Mouse (Mus musculus) cerebellum, adult 2 months (tissue): ENCODE measurements around the gene Smim24.

ENCODE experiments used
- CTCF ChIP-seq: fragments of 200-500 bp; IDR thresholded peaks from 2 replicates; pipeline ENCODE4 v1.5.1; 2011; ENCODE audit warnings: low read depth, mild to moderate bottlenecking, control low read depth, low read length, moderate library complexity, borderline replicate concordance; ENCODE audit not compliant: insufficient read depth
- POLR2A ChIP-seq: fragments of 200-500 bp; IDR thresholded peaks from 2 replicates; pipeline ENCODE4 v1.6.1; 2011; ENCODE audit warnings: low read length, control low read depth, borderline replicate concordance; ENCODE audit not compliant: insufficient read depth

DNA sequence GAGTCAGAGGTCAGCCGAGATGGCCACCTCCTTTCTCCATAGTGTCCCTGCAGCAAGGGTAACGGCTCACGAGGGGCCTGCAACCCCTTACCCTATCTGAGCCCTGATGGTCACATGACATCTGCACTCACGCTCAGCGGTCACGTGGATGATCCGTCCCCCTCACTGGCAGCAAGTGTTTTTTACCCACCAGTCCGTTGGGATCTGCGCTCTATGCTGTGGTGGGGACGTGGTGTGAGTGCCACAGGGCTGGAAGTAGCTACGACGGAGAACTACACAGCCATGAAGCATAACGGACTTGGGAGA is 15.5 kb downstream of the Smim24 start:
- TF ChIP-seq CTCF, result no peak
- TF ChIP-seq POLR2A, result no peak
